ENCODE assay signal across 13 mouse cellular contexts in the genomic region with DNA sequence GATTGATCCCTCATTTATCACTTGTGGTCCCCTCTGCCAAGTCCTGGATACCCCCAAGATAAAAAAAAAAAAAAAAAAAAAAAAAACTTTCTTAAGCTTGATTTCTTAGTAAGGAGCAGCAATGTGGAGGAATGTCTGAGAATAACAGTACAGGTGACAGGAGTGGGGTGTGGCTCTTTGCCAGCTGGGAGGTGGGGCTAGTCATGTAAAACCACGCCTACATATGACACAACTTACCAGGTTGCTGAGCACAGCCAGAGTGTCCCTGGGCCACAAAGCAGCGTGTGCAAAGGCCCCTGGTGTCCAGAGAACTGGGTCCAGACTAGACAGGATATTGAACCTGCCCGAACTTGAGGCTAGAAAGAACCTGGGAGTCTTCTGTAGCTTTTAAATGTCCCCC.
DNase-seq lines count a peak whose midpoint lies in the region; ATAC-seq and TF ChIP-seq lines count a peak whose summit lies in the region.
"Had no signal": no experiment of that assay in that cellular context is flagged by ENCODE, and none has a peak within 500 bp of the region (broad histone marks: within the 10 kb centered on the region; RNA-seq: fewer than 3 reads in every experiment).

No protein-coding gene starts in this region.

- no peak overlapping the region for H3K4me2 ChIP-seq in forebrain, embryonic 13.5 days
- no peak overlapping the region for H3K4me2 ChIP-seq in forebrain, embryonic 15.5 days (replicated peaks)
- H3K4me2 ChIP-seq in hindbrain, embryonic 16.5 days (ENCODE audit: low read length): no peak overlapping the region

- H3K9ac ChIP-seq in forebrain, embryonic 13.5 days: no peak overlapping the region
- H3K9ac ChIP-seq in forebrain, embryonic 15.5 days (replicated peaks): no peak overlapping the region
- no peak overlapping the region for H3K9ac ChIP-seq in hindbrain, embryonic 16.5 days (ENCODE audit: low read depth, low read length)

- 87% methylated on average over 3 of the region's 3 CpGs for WGBS in forebrain, embryonic 13.5 days
- 83% methylated on average over 3 of the region's 3 CpGs for WGBS in forebrain, embryonic 15.5 days
- 86% methylated on average over 3 of the region's 3 CpGs for WGBS in hindbrain, embryonic 16.5 days
- 87% methylated on average over 3 of the region's 3 CpGs for WGBS in hindbrain, embryonic 10.5 days
- WGBS in cerebellum, adult 2 months: 78% methylated on average over 3 of the region's 3 CpGs

- H3K9me3 ChIP-seq in forebrain, embryonic 13.5 days (replicated peaks): no peaks in the 10 kb centered on the region
- no peaks in the 10 kb centered on the region for H3K9me3 ChIP-seq in forebrain, embryonic 15.5 days
- H3K9me3 ChIP-seq in hindbrain, embryonic 16.5 days (ENCODE audit: control insufficient read depth, low read length): no peaks in the 10 kb centered on the region
- H3K9me3 ChIP-seq in hindbrain, embryonic 10.5 days: no peaks in the 10 kb centered on the region

- no peak for DNase-seq in hindbrain, embryonic 10.5 days (ENCODE audit: low spot score)
- DNase-seq in thymus, postnatal 14 days: peak; percentile 22
- DNase-seq in thymus, adult 18-20 months: no peak
- DNase-seq in cerebellum, adult 2 months: no peak
- DNase-seq in cerebellum, adult 8-10 months: no peak
- DNase-seq: heart, adult 2 months; lung, postnatal 10 days had no signal

- no peak for TF ChIP-seq CTCF in cerebellum, adult 2 months (IDR thresholded peaks at IDR 0.05; ENCODE audit: borderline replicate concordance, insufficient read depth, low read depth, low read length)

- no peaks in the 10 kb centered on the region for H3K27me3 ChIP-seq in forebrain, embryonic 13.5 days
- no peaks in the 10 kb centered on the region for H3K27me3 ChIP-seq in forebrain, embryonic 15.5 days
- no peaks in the 10 kb centered on the region for H3K27me3 ChIP-seq in hindbrain, embryonic 16.5 days (replicated peaks; ENCODE audit: control insufficient read depth, insufficient read depth, low read length)
- no peaks in the 10 kb centered on the region for H3K27me3 ChIP-seq in hindbrain, embryonic 10.5 days (ENCODE audit: insufficient read depth, poor library complexity, severe bottlenecking)
- H3K27me3 ChIP-seq in cerebellum, adult 2 months (ENCODE audit: control insufficient read depth, insufficient read depth, low read length): no peaks in the 10 kb centered on the region

- H3K27ac ChIP-seq in forebrain, embryonic 13.5 days: peak overlapping the region; percentile 63
- H3K27ac ChIP-seq in forebrain, embryonic 15.5 days (replicated peaks): no peak overlapping the region
- H3K27ac ChIP-seq in hindbrain, embryonic 16.5 days (ENCODE audit: low read depth, low read length): peak overlapping the region; percentile 20; the same call in 1 of the 2 replicates
- no peak overlapping the region for H3K27ac ChIP-seq in hindbrain, embryonic 10.5 days
- no peak overlapping the region for H3K27ac ChIP-seq in cerebellum, adult 2 months (ENCODE audit: insufficient read depth, low read length)
- H3K27ac ChIP-seq: heart, adult 2 months; layer of hippocampus, adult 2 months had no signal

- H3K4me1 ChIP-seq in forebrain, embryonic 13.5 days: peaks cover 54% of the 10 kb centered on the region
- peaks cover 27% of the 10 kb centered on the region for H3K4me1 ChIP-seq in forebrain, embryonic 15.5 days
- H3K4me1 ChIP-seq in hindbrain, embryonic 16.5 days (ENCODE audit: control insufficient read depth, insufficient read depth, low read depth, low read length): peaks cover 14% of the 10 kb centered on the region
- H3K4me1 ChIP-seq in hindbrain, embryonic 10.5 days (replicated peaks): peaks cover 70% of the 10 kb centered on the region
- peaks cover 34% of the 10 kb centered on the region for H3K4me1 ChIP-seq in cerebellum, adult 2 months (ENCODE audit: control insufficient read depth, insufficient read depth, low read length)

- H3K36me3 ChIP-seq in forebrain, embryonic 13.5 days (ENCODE audit: poor library complexity, severe bottlenecking): peaks cover 93% of the 10 kb centered on the region
- H3K36me3 ChIP-seq in forebrain, embryonic 15.5 days: peaks cover 33% of the 10 kb centered on the region
- H3K36me3 ChIP-seq in hindbrain, embryonic 16.5 days (ENCODE audit: control insufficient read depth, insufficient read depth, low read length): 0 out of 2 replicates have a peak, but pooled peaks cover 7% of the 10 kb centered on the region
- H3K36me3 ChIP-seq in hindbrain, embryonic 10.5 days: peaks cover 100% of the 10 kb centered on the region

- no peak for ATAC-seq in forebrain, embryonic 13.5 days
- no peak for ATAC-seq in forebrain, embryonic 15.5 days (replicated peaks)
- no peak for ATAC-seq in hindbrain, embryonic 16.5 days
- ATAC-seq: inflammation-experienced regulatory T-cells, adult 6 months had no signal

- H3K4me3 ChIP-seq in forebrain, embryonic 13.5 days: no peak overlapping the region
- no peak overlapping the region for H3K4me3 ChIP-seq in forebrain, embryonic 15.5 days
- no peak overlapping the region for H3K4me3 ChIP-seq in hindbrain, embryonic 16.5 days (ENCODE audit: low read length)
- H3K4me3 ChIP-seq in hindbrain, embryonic 10.5 days: no peak overlapping the region
- no peak overlapping the region for H3K4me3 ChIP-seq in cerebellum, adult 2 months (replicated peaks; ENCODE audit: insufficient read depth, low read depth, low read length)
- H3K4me3 ChIP-seq: erythroblast, embryonic 14.5 days; heart, adult 2 months; layer of hippocampus, adult 2 months had no signal

- TF ChIP-seq POLR2A in cerebellum, adult 2 months (IDR thresholded peaks at IDR 0.05; ENCODE audit: borderline replicate concordance, insufficient read depth, low read length): no peak

Comparison
In these comparisons a context has a peak if more than half of its experiments do, and no peak if none do; other contexts are left out.
1. H3K27ac ChIP-seq: peak in forebrain, embryonic 13.5 days (single experiment) and hindbrain, embryonic 16.5 days (single experiment); none in forebrain, embryonic 15.5 days (single experiment), hindbrain, embryonic 10.5 days (single experiment) and cerebellum, adult 2 months (single experiment).